Mouse (Mus musculus): ENCODE measurements at regions not wholly inside any gene's neighbourhood (a gene's known extent, or its start where the extent isn't known, plus 50 kb on each side); places are given as distances from the start of the nearest gene placed in this dataset.

DNA sequence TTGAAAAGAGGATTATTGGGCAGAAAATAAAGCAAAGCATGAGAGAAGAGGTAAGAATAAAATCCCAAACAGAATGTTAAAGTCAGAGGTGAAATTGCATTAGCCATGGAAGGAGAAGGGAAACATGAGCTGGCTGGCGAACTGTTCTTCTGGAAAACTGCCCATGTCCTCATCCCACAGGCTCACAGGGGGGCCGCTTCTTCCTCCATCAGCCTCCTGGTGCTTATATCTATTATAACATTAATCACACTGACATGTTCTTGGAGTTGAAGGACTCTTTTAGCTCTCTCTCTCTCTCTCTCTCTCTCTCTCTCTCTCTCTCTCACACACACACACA lies 293.4 kb upstream of the Chrm3 start:
- TF ChIP-seq CTCF (IDR thresholded peaks at IDR 0.05; ENCODE audit: control insufficient read depth, insufficient read depth, low read length): no peak
- no peak for TF ChIP-seq POLR2A (IDR thresholded peaks at IDR 0.05; ENCODE audit: borderline replicate concordance, control insufficient read depth, low read depth, low read length)

Measured in bone marrow, adult 2 months (tissue).